ENCODE assay signal across 29 mouse cellular contexts in the genomic region with DNA sequence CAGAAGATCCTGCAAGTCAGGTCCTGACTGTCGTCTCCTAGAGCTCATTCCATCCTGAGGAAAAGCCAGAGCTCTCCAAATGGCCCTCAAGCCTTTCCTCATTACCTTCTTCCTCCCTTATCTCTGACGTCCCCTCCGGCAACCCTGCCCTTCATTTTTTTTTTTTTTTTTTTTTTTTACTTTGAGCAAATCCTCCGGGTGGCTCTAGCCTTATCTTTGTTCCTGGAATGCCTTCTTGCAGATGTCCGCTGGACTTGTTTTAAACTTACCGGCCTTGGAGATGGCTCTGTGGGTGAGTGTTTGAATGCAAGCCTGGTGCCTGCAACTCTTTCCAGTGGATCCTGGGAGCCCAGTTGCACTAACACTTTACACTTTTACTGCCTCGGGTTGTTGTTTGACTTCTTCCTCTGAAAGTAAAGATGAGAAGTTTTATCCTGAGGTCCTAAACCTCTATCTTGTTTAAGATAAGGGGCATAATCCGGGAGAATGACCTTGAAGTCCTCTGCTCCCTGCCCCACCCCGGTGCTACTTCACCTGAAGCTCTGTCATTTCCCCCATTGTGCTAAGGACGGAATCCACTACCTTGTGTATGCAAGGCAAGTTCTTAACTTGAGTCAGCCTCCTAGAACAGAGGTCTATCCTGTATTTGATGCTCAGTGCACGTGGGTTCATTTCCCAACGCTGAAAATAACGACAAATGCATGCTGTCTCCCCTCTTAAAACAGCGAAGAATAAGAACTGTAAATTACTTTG. TPM values are rescaled to one million over a fixed set of nuclear protein-coding genes. Genes with fewer than 3 reads are reported as not detected.
DNase-seq lines count a peak whose midpoint lies in the region; ATAC-seq and TF ChIP-seq lines count a peak whose summit lies in the region.
"Had no signal": no experiment of that assay in that cellular context is flagged by ENCODE, and none has a peak within 500 bp of the region (broad histone marks: within the 10 kb centered on the region; RNA-seq: fewer than 3 reads in every experiment).

No protein-coding gene starts in this region.

- H3K4me2 ChIP-seq in heart, embryonic 12.5 days = no peak overlapping the region
- no peak overlapping the region for H3K4me2 ChIP-seq in lung, postnatal 0 days (replicated peaks; ENCODE audit: low read depth, low read length)
- H3K4me2 ChIP-seq in intestine, embryonic 16.5 days (ENCODE audit: low read depth, low read length) = no peak overlapping the region
- no peak overlapping the region for H3K4me2 ChIP-seq in kidney, embryonic 14.5 days (replicated peaks; ENCODE audit: low read depth, low read length)
- H3K4me2 ChIP-seq: hindbrain, embryonic 12.5 days; hindbrain, embryonic 15.5 days had no signal

- no peaks in the 10 kb centered on the region for H3K27me3 ChIP-seq in heart, embryonic 12.5 days (replicated peaks)
- no peaks in the 10 kb centered on the region for H3K27me3 ChIP-seq in heart, embryonic 10.5 days (ENCODE audit: insufficient read depth, poor library complexity, severe bottlenecking)
- H3K27me3 ChIP-seq in lung, postnatal 0 days (replicated peaks; ENCODE audit: insufficient read depth, low read length) = no peaks in the 10 kb centered on the region
- no peaks in the 10 kb centered on the region for H3K27me3 ChIP-seq in intestine, embryonic 16.5 days (replicated peaks; ENCODE audit: control insufficient read depth, insufficient read depth, low read length)
- H3K27me3 ChIP-seq in kidney, embryonic 14.5 days (ENCODE audit: control insufficient read depth, insufficient read depth, low read length) = no peaks in the 10 kb centered on the region
- H3K27me3 ChIP-seq: hindbrain, embryonic 12.5 days; hindbrain, embryonic 15.5 days had no signal

- H3K9ac ChIP-seq in heart, embryonic 12.5 days = no peak overlapping the region
- no peak overlapping the region for H3K9ac ChIP-seq in lung, postnatal 0 days (replicated peaks; ENCODE audit: low read depth)
- no peak overlapping the region for H3K9ac ChIP-seq in intestine, embryonic 16.5 days (ENCODE audit: low read depth, low read length)
- H3K9ac ChIP-seq in kidney, embryonic 14.5 days (ENCODE audit: low read depth, low read length) = no peak overlapping the region
- H3K9ac ChIP-seq: forebrain, postnatal 0 days; hindbrain, embryonic 12.5 days; hindbrain, embryonic 15.5 days had no signal

- WGBS in heart, embryonic 12.5 days = 33% methylated on average over 14 of the region's 14 CpGs
- WGBS in heart, embryonic 10.5 days = 36% methylated on average over 14 of the region's 14 CpGs
- 37% methylated on average over 14 of the region's 14 CpGs for WGBS in lung, postnatal 0 days
- WGBS in intestine, embryonic 16.5 days = 47% methylated on average over 14 of the region's 14 CpGs
- WGBS in kidney, embryonic 14.5 days = 73% methylated on average over 14 of the region's 14 CpGs

- H3K36me3 ChIP-seq in heart, embryonic 12.5 days = no peaks in the 10 kb centered on the region
- H3K36me3 ChIP-seq in heart, embryonic 10.5 days = no peaks in the 10 kb centered on the region
- no peaks in the 10 kb centered on the region for H3K36me3 ChIP-seq in lung, postnatal 0 days (ENCODE audit: insufficient read depth, low read length)
- H3K36me3 ChIP-seq in intestine, embryonic 16.5 days (ENCODE audit: control insufficient read depth, insufficient read depth, low read length) = no peaks in the 10 kb centered on the region
- H3K36me3 ChIP-seq in kidney, embryonic 14.5 days (ENCODE audit: control insufficient read depth, insufficient read depth, low read length) = no peaks in the 10 kb centered on the region
- H3K36me3 ChIP-seq: hindbrain, embryonic 12.5 days; hindbrain, embryonic 15.5 days had no signal

- TF ChIP-seq EP300 in lung, postnatal 0 days (IDR thresholded peaks at IDR 0.05) = no peak

- H3K4me1 ChIP-seq in heart, embryonic 12.5 days (replicated peaks) = peaks cover 6% of the 10 kb centered on the region; the same call in 1 of the 2 replicates
- no peaks in the 10 kb centered on the region for H3K4me1 ChIP-seq in heart, embryonic 10.5 days
- H3K4me1 ChIP-seq in lung, postnatal 0 days (ENCODE audit: insufficient read depth, low read depth, low read length) = no peaks in the 10 kb centered on the region
- no peaks in the 10 kb centered on the region for H3K4me1 ChIP-seq in intestine, embryonic 16.5 days (ENCODE audit: control insufficient read depth, insufficient read depth, low read length)
- H3K4me1 ChIP-seq in kidney, embryonic 14.5 days (ENCODE audit: control insufficient read depth, insufficient read depth, low read length) = no peaks in the 10 kb centered on the region
- H3K4me1 ChIP-seq: hindbrain, embryonic 12.5 days; hindbrain, embryonic 15.5 days had no signal

- H3K27ac ChIP-seq in heart, embryonic 12.5 days (ENCODE audit: poor library complexity, severe bottlenecking) = no peak overlapping the region
- H3K27ac ChIP-seq in heart, embryonic 10.5 days = no peak overlapping the region
- H3K27ac ChIP-seq in lung, postnatal 0 days (ENCODE audit: low read length) = no peak overlapping the region
- H3K27ac ChIP-seq in intestine, embryonic 16.5 days (ENCODE audit: low read length) = no peak overlapping the region
- H3K27ac ChIP-seq in kidney, embryonic 14.5 days (ENCODE audit: low read depth, low read length) = no peak overlapping the region
- H3K27ac ChIP-seq: hindbrain, embryonic 12.5 days; hindbrain, embryonic 15.5 days had no signal

- TF ChIP-seq CTCF in lung, postnatal 0 days (IDR thresholded peaks at IDR 0.05) = no peak

- DNase-seq in heart, embryonic 10.5 days (ENCODE audit: low spot score) = no peak
- peak; percentile 11 for DNase-seq in lung, postnatal 0 days (ENCODE audit: low spot score)
- no peak for DNase-seq in lung, postnatal 10 days
- no peak for DNase-seq in urinary bladder, postnatal 10 days (ENCODE audit: low spot score)
- DNase-seq: adrenal gland, adult 8-10 months; adrenal gland, postnatal 25 days; cerebellum, adult 11-12 months; cerebellum, adult 8-10 months; cerebellum, postnatal 10 days; cerebellum, postnatal 36 days; forebrain, postnatal 0 days; gastrocnemius, postnatal 25 days; heart, adult 18-20 months had no signal

- no peaks in the 10 kb centered on the region for H3K9me3 ChIP-seq in heart, embryonic 12.5 days (replicated peaks)
- no peaks in the 10 kb centered on the region for H3K9me3 ChIP-seq in heart, embryonic 10.5 days
- H3K9me3 ChIP-seq in lung, postnatal 0 days (ENCODE audit: low read length) = no peaks in the 10 kb centered on the region
- no peaks in the 10 kb centered on the region for H3K9me3 ChIP-seq in intestine, embryonic 16.5 days (ENCODE audit: control insufficient read depth, low read length)
- no peaks in the 10 kb centered on the region for H3K9me3 ChIP-seq in kidney, embryonic 14.5 days (ENCODE audit: control insufficient read depth, low read length)
- H3K9me3 ChIP-seq: hindbrain, embryonic 12.5 days; hindbrain, embryonic 15.5 days had no signal

- no peak overlapping the region for H3K4me3 ChIP-seq in heart, embryonic 12.5 days
- H3K4me3 ChIP-seq in heart, embryonic 10.5 days = no peak overlapping the region
- no peak overlapping the region for H3K4me3 ChIP-seq in lung, postnatal 0 days (ENCODE audit: low read depth, low read length)
- H3K4me3 ChIP-seq in intestine, embryonic 16.5 days (ENCODE audit: low read length) = no peak overlapping the region
- H3K4me3 ChIP-seq in kidney, embryonic 14.5 days (ENCODE audit: low read length) = no peak overlapping the region
- H3K4me3 ChIP-seq: hindbrain, embryonic 12.5 days; hindbrain, embryonic 15.5 days had no signal

- ATAC-seq in heart, embryonic 12.5 days (ENCODE audit: insufficient number of reproducible peaks, low FRiP score) = 0 out of 2 replicates have a peak, but pooled peaks have one; percentile 25
- no peak for ATAC-seq in lung, postnatal 0 days
- ATAC-seq in intestine, embryonic 16.5 days = peak; percentile 59
- no peak for ATAC-seq in kidney, embryonic 14.5 days (ENCODE audit: low FRiP score, low TSS enrichment)
- ATAC-seq: activated CD4-positive, CD25-positive, alpha-beta regulatory T cell, adult 4 months; forebrain, embryonic 14.5 days; forebrain, postnatal 0 days had no signal

RNA-seq across cellular contexts. Expression of gene Dppa2, which starts 6.1 kb away (rescaled TPM):
- polyA plus RNA-seq in heart, embryonic 12.5 days (2016; fragmentation: Nextera tagmentation; extraction: Ambion mirVana) = not detected in 2 replicates
- polyA plus RNA-seq in heart, embryonic 10.5 days (2016; fragmentation: Nextera tagmentation; extraction: Ambion mirVana) = not detected in 2 replicates
- 0.07 TPM in 1 of 2 replicates, not detected in the other for polyA plus RNA-seq in lung, postnatal 0 days (2015; fragmentation: Nextera tagmentation; extraction: Ambion mirVana)
- polyA plus RNA-seq in intestine, embryonic 16.5 days (2015; fragmentation: Nextera tagmentation; extraction: Ambion mirVana) = 0.06 TPM in 1 of 2 replicates, not detected in the other
- polyA plus RNA-seq in kidney, embryonic 14.5 days (2014; fragmentation: Nextera tagmentation; extraction: Ambion mirVana) = not detected in 2 replicates
- polyA plus RNA-seq: activated CD4-positive, CD25-positive, alpha-beta regulatory T cell, adult 4 months; cortical plate, adult 2 months; embryonic facial prominence, embryonic 11.5 days; embryonic facial prominence, embryonic 14.5 days; forebrain, embryonic 11.5 days; forebrain, embryonic 14.5 days; forebrain, postnatal 0 days; frontal cortex, adult 2 months; gonadal fat pad, adult 2 months; heart, embryonic 14.5 days; heart, postnatal 0 days; hindbrain, embryonic 12.5 days had no signal

RNA-seq across cellular contexts. Expression of gene Dppa4, which starts 14.0 kb away (rescaled TPM):
- polyA plus RNA-seq in heart, embryonic 12.5 days (2016; fragmentation: Nextera tagmentation; extraction: Ambion mirVana) = not detected in 2 replicates
- not detected in 2 replicates for polyA plus RNA-seq in heart, embryonic 10.5 days (2016; fragmentation: Nextera tagmentation; extraction: Ambion mirVana)
- polyA plus RNA-seq in lung, postnatal 0 days (2015; fragmentation: Nextera tagmentation; extraction: Ambion mirVana) = not detected in 2 replicates
- not detected in 2 replicates for polyA plus RNA-seq in intestine, embryonic 16.5 days (2015; fragmentation: Nextera tagmentation; extraction: Ambion mirVana)
- polyA plus RNA-seq in kidney, embryonic 14.5 days (2014; fragmentation: Nextera tagmentation; extraction: Ambion mirVana) = not detected in 2 replicates
- polyA plus RNA-seq: activated CD4-positive, CD25-positive, alpha-beta regulatory T cell, adult 4 months; brain, embryonic 14.5 days; cortical plate, adult 2 months; embryonic facial prominence, embryonic 11.5 days; embryonic facial prominence, embryonic 14.5 days; forebrain, embryonic 11.5 days; forebrain, embryonic 14.5 days; forebrain, postnatal 0 days; frontal cortex, adult 2 months; gonadal fat pad, adult 2 months; heart, embryonic 14.5 days; heart, postnatal 0 days; hindbrain, embryonic 12.5 days; hindbrain, embryonic 15.5 days had no signal

Comparison
In these comparisons a context has a peak if more than half of its experiments do, and no peak if none do; other contexts are left out.
1. ATAC-seq: peak in heart, embryonic 12.5 days (single experiment) and intestine, embryonic 16.5 days (single experiment); none in lung, postnatal 0 days (single experiment) and kidney, embryonic 14.5 days (single experiment).